Mouse (Mus musculus) midbrain, embryonic 14.5 days (tissue): ENCODE data around the gene Lemd2. TPM values are rescaled to one million over a fixed set of nuclear protein-coding genes. Genes with fewer than 3 reads are reported as not detected.

Experiments used
- ATAC-seq: fragments of 200-750 bp; cut with Nextera tagmentation; 2 replicates; pipeline ENCODE4 v1.8.0; 2017; ENCODE audit warnings: moderate number of reproducible peaks, moderate library complexity; ENCODE audit not compliant: low FRiP score, low TSS enrichment
- DNase-seq: peaks from one replicate; pipeline ENCODE4 v3.0.0-alpha.2; 2015
- H3K27ac ChIP-seq: fragments of 300-500 bp; sonication (generic); replicated peaks from 2 replicates; pipeline ENCODE4 v1.5.1; 2014; ENCODE audit warnings: mild to moderate bottlenecking, low read depth, low read length, moderate library complexity
- H3K27me3 ChIP-seq: fragments of 300-500 bp; sonication (generic); 2 replicates; pipeline ENCODE4 v1.6.1; 2014; ENCODE audit warnings: low read length, control low read depth, mixed read lengths; ENCODE audit not compliant: control insufficient read depth, insufficient read depth
- H3K36me3 ChIP-seq: fragments of 300-500 bp; sonication (generic); 2 replicates; pipeline ENCODE4 v1.6.1; 2014; ENCODE audit warnings: low read length, control low read depth; ENCODE audit not compliant: control insufficient read depth, insufficient read depth
- H3K4me1 ChIP-seq: fragments of 300-500 bp; sonication (generic); 2 replicates; pipeline ENCODE4 v1.6.1; 2014; ENCODE audit warnings: mild to moderate bottlenecking, antibody characterized with exemption, low read length, control low read depth; ENCODE audit not compliant: control insufficient read depth, insufficient read depth
- H3K4me2 ChIP-seq: fragments of 300-500 bp; sonication (generic); 2 replicates; pipeline ENCODE4 v1.6.1; 2014; ENCODE audit warnings: mild to moderate bottlenecking, low read length, moderate library complexity
- H3K4me3 ChIP-seq: fragments of 300-500 bp; sonication (generic); replicated peaks from 2 replicates; pipeline ENCODE4 v1.5.1; 2014; ENCODE audit warnings: low read depth, low read length
- H3K9ac ChIP-seq: fragments of 300-500 bp; sonication (generic); replicated peaks from 2 replicates; pipeline ENCODE4 v1.6.1; 2014; ENCODE audit warnings: mild to moderate bottlenecking, low read length, moderate library complexity
- H3K9me3 ChIP-seq: fragments of 300-500 bp; sonication (generic); 2 replicates; pipeline ENCODE4 v1.6.1; 2016; ENCODE audit warnings: low read length, control low read depth, mixed read lengths; ENCODE audit not compliant: control insufficient read depth
- WGBS: fragments of 180-500 bp; shearing (Covaris S2); extraction: QIAGEN DNeasy Blood & Tissue Kit; methylation state at CpG from one replicate; pipeline ENCODE4 v1.1.7; 2014; 5-methylcytosine and 5-hydroxymethylcytosine counted together
- polyA plus RNA-seq: library from polyadenylated mRNA; unstranded; fragments of >200 nt; fragmentation: Nextera tagmentation; extraction: Ambion mirVana; gene quantifications from 2 replicates; pipeline ENCODE4 v1.2.1, GENCODE M21; 2014

The Lemd2 gene
- polyA plus RNA-seq, 1 experiment from 2014 or later, result 20.8 TPM

GRCm38 (mm10) chr17:27178019-27178418 lies 26.2 kb downstream of the Lemd2 start:
- Histone ChIP-seq H3K27ac (no peak overlapping the region), H3K36me3 (no peaks in the 10 kb centered on the region), H3K4me1 (peaks cover 14% of the 10 kb centered on the region), H3K9ac (no peak overlapping the region), H3K4me2 (no peak overlapping the region), H3K27me3 (no peaks in the 10 kb centered on the region), H3K4me3 (no peak overlapping the region), H3K9me3 (no peaks in the 10 kb centered on the region)
- DNase-seq, result no peak
- 91% methylated on average over 9 of the region's 9 CpGs for WGBS
- no peak for ATAC-seq

- 85% methylated on average over 4 of the region's 4 CpGs for WGBS
- no peaks in the 10 kb centered on the region for H3K36me3 ChIP-seq
- no peak for DNase-seq
- H3K27ac ChIP-seq, result no peak overlapping the region
- no peak overlapping the region for H3K4me2 ChIP-seq
- H3K4me1 ChIP-seq, result peaks cover 14% of the 10 kb centered on the region
- ATAC-seq, result no peak
- no peak overlapping the region for H3K9ac ChIP-seq
- H3K4me3 ChIP-seq, result no peak overlapping the region
- H3K9me3 ChIP-seq, result no peaks in the 10 kb centered on the region
- no peaks in the 10 kb centered on the region for H3K27me3 ChIP-seq
Measured at GRCm38 (mm10) chr17:27176754-27177153, 27.5 kb downstream of the Lemd2 start.

GRCm38 (mm10) chr17:27176287-27176686 lies 28.0 kb downstream of the Lemd2 start:
- WGBS, result 74% methylated on average over 3 of the region's 3 CpGs
- Histone ChIP-seq H3K9me3 (no peaks in the 10 kb centered on the region), H3K27ac (no peak overlapping the region), H3K4me3 (no peak overlapping the region), H3K9ac (no peak overlapping the region), H3K4me1 (peaks cover 14% of the 10 kb centered on the region), H3K36me3 (no peaks in the 10 kb centered on the region), H3K27me3 (no peaks in the 10 kb centered on the region), H3K4me2 (no peak overlapping the region)
- ATAC-seq (no peak), DNase-seq (no peak)

- Histone ChIP-seq H3K9me3 (no peaks in the 10 kb centered on the region), H3K4me1 (peaks cover 14% of the 10 kb centered on the region), H3K27me3 (no peaks in the 10 kb centered on the region), H3K9ac (no peak overlapping the region; the same call in 1 of the 2 replicates), H3K27ac (peak overlapping the region; percentile 45; the same call in 1 of the 2 replicates), H3K4me2 (no peak overlapping the region), H3K4me3 (no peak overlapping the region), H3K36me3 (no peaks in the 10 kb centered on the region)
- DNase-seq, result peak; percentile 60
- WGBS, result 21% methylated on average over 14 of the region's 14 CpGs
- peak; percentile 50; the same call in 1 of the 2 replicates for ATAC-seq
Measured at GRCm38 (mm10) chr17:27175196-27175874, 28.9 kb downstream of the Lemd2 start.

- no peak overlapping the region for H3K4me3 ChIP-seq
- H3K4me1 ChIP-seq, result peaks cover 14% of the 10 kb centered on the region
- no peaks in the 10 kb centered on the region for H3K9me3 ChIP-seq
- H3K4me2 ChIP-seq, result no peak overlapping the region
- H3K36me3 ChIP-seq, result no peaks in the 10 kb centered on the region
- no peaks in the 10 kb centered on the region for H3K27me3 ChIP-seq
- H3K27ac ChIP-seq, result no peak overlapping the region
- no peak for DNase-seq
- ATAC-seq, result no peak
- H3K9ac ChIP-seq, result no peak overlapping the region
- 73% methylated on average over 3 of the region's 3 CpGs for WGBS
Measured at GRCm38 (mm10) chr17:27173715-27174114, 30.6 kb downstream of the Lemd2 start.

GRCm38 (mm10) chr17:27172459-27172858 lies 31.8 kb downstream of the Lemd2 start:
- 88% methylated on average over 9 of the region's 9 CpGs for WGBS
- Histone ChIP-seq H3K4me3 (no peak overlapping the region), H3K27me3 (no peaks in the 10 kb centered on the region), H3K9ac (no peak overlapping the region), H3K4me1 (peaks cover 14% of the 10 kb centered on the region), H3K27ac (no peak overlapping the region), H3K36me3 (no peaks in the 10 kb centered on the region), H3K4me2 (no peak overlapping the region), H3K9me3 (no peaks in the 10 kb centered on the region)
- ATAC-seq (no peak), DNase-seq (no peak)

- Histone ChIP-seq H3K4me1 (peaks cover 10% of the 10 kb centered on the region), H3K4me2 (no peak overlapping the region), H3K27ac (no peak overlapping the region), H3K36me3 (no peaks in the 10 kb centered on the region), H3K4me3 (no peak overlapping the region), H3K9me3 (no peaks in the 10 kb centered on the region), H3K27me3 (no peaks in the 10 kb centered on the region), H3K9ac (no peak overlapping the region)
- no peak for ATAC-seq
- no peak for DNase-seq
- 83% methylated on average over 5 of the region's 5 CpGs for WGBS
Measured at GRCm38 (mm10) chr17:27171121-27171520, 33.1 kb downstream of the Lemd2 start.

GRCm38 (mm10) chr17:27169952-27170695 lies 34.1 kb downstream of the Lemd2 start:
- H3K27ac ChIP-seq, result no peak overlapping the region
- no peaks in the 10 kb centered on the region for H3K9me3 ChIP-seq
- no peak overlapping the region for H3K4me3 ChIP-seq
- no peak for DNase-seq
- no peak overlapping the region for H3K4me2 ChIP-seq
- 83% methylated on average over 11 of the region's 11 CpGs for WGBS
- no peaks in the 10 kb centered on the region for H3K27me3 ChIP-seq
- no peaks in the 10 kb centered on the region for H3K36me3 ChIP-seq
- H3K9ac ChIP-seq, result no peak overlapping the region
- H3K4me1 ChIP-seq, result peaks cover under 1% of the 10 kb centered on the region; the same call in 1 of the 2 replicates
- no peak for ATAC-seq

- WGBS, result 98% methylated on average over 4 of the region's 4 CpGs
Measured at GRCm38 (mm10) chr17:27168569-27168968, 35.7 kb downstream of the Lemd2 start.

More at GRCm38 (mm10) chr17:27168569-27168968, 35.7 kb downstream of the Lemd2 start:
- Histone ChIP-seq H3K36me3 (no peaks in the 10 kb centered on the region), H3K27me3 (no peaks in the 10 kb centered on the region), H3K4me2 (no peak overlapping the region), H3K4me3 (no peak overlapping the region), H3K9me3 (no peaks in the 10 kb centered on the region), H3K27ac (no peak overlapping the region), H3K9ac (no peak overlapping the region), H3K4me1 (no peaks in the 10 kb centered on the region)
- ATAC-seq (no peak), DNase-seq (no peak)
